Mouse (Mus musculus) midbrain, postnatal 0 days (tissue): ENCODE results near the gene Morf4l1. TPM values are rescaled to one million over a fixed set of nuclear protein-coding genes. Genes with fewer than 3 reads are reported as not detected.
A peak's percentile ranks its signal among the peaks of the same experiment; 100 is the strongest.

Experiments used
- ATAC-seq: fragments of 200-750 bp; cut with Nextera tagmentation; 2 replicates; pipeline ENCODE4 v1.8.0; 2017; ENCODE audit warnings: moderate number of reproducible peaks, mild to moderate bottlenecking, moderate TSS enrichment, moderate library complexity; ENCODE audit not compliant: low FRiP score
- DNase-seq: peaks from one replicate; pipeline ENCODE4 v3.0.0-alpha.2; 2015; ENCODE audit warnings: low spot score
- H3K27ac ChIP-seq: fragments of 300-500 bp; sonication (generic); 2 replicates; pipeline ENCODE4 v1.5.1; 2014; ENCODE audit warnings: low read depth, mild to moderate bottlenecking, low read length, mixed read lengths
- H3K27me3 ChIP-seq: fragments of 300-500 bp; sonication (generic); 2 replicates; pipeline ENCODE4 v1.6.1; 2014; ENCODE audit warnings: low read length, control low read depth, mixed read lengths; ENCODE audit not compliant: insufficient read depth
- H3K36me3 ChIP-seq: fragments of 300-500 bp; sonication (generic); 2 replicates; pipeline ENCODE4 v1.6.1; 2014; ENCODE audit warnings: low read length, control low read depth, mixed read lengths; ENCODE audit not compliant: insufficient read depth
- H3K4me1 ChIP-seq: fragments of 300-500 bp; sonication (generic); 2 replicates; pipeline ENCODE4 v1.6.1; 2014; ENCODE audit warnings: mild to moderate bottlenecking, control low read depth, antibody characterized with exemption, low read length, mixed read lengths; ENCODE audit not compliant: insufficient read depth
- H3K4me2 ChIP-seq: fragments of 300-500 bp; sonication (generic); 2 replicates; pipeline ENCODE4 v1.6.1; 2014; ENCODE audit warnings: low read depth, mild to moderate bottlenecking, low read length, mixed read lengths; ENCODE audit not compliant: poor library complexity, severe bottlenecking
- H3K4me3 ChIP-seq: fragments of 300-500 bp; sonication (generic); 2 replicates; pipeline ENCODE4 v1.5.1; 2014; ENCODE audit warnings: low read depth, mild to moderate bottlenecking, low read length, moderate library complexity
- H3K9ac ChIP-seq: fragments of 300-500 bp; sonication (generic); replicated peaks from 2 replicates; pipeline ENCODE4 v1.6.1; 2014; ENCODE audit warnings: mild to moderate bottlenecking, low read length, moderate library complexity, mixed read lengths; ENCODE audit not compliant: poor library complexity, severe bottlenecking
- H3K9me3 ChIP-seq: fragments of 300-500 bp; sonication (generic); 2 replicates; pipeline ENCODE4 v1.6.1; 2016; ENCODE audit warnings: low read length, control low read depth
- CTCF ChIP-seq: IDR thresholded peaks from 2 replicates; pipeline ENCODE4 v1.5.1; 2016; ENCODE audit warnings: antibody characterized with exemption, mild to moderate bottlenecking
- WGBS: fragments of 180-500 bp; shearing (Covaris S2); extraction: QIAGEN DNeasy Blood & Tissue Kit; methylation state at CpG from one replicate; pipeline ENCODE4 v1.1.7; 2014; 5-methylcytosine and 5-hydroxymethylcytosine counted together
- polyA plus RNA-seq: library from polyadenylated mRNA; unstranded; fragments of >200 nt; fragmentation: Nextera tagmentation; extraction: Ambion mirVana; gene quantifications from 2 replicates; pipeline ENCODE4 v1.2.1, GENCODE M21; 2015
- total RNA-seq: library from RNA; depleted of rRNA; stranded (reverse); fragments of >200 nt; gene quantifications from 2 replicates; pipeline ENCODE4 v1.2.3, GENCODE M21; 2014

The Morf4l1 gene
- total and polyA plus RNA-seq, 2 experiments from 2014 or later: 241 to 652 TPM

GRCm38 (mm10) chr9:90145788-90146187, 31.2 kb upstream of the Morf4l1 start:
- ATAC-seq (no peak), DNase-seq (no peak)
- H3K4me1 ChIP-seq: no peaks in the 10 kb centered on the region

GRCm38 (mm10) chr9:90136678-90136965, 22.0 kb upstream of the Morf4l1 start:
- no peak overlapping the region for H3K4me3 ChIP-seq
- H3K4me1 ChIP-seq: no peaks in the 10 kb centered on the region
- DNase-seq (no peak), ATAC-seq (no peak)
- no peaks in the 10 kb centered on the region for H3K9me3 ChIP-seq
- no peaks in the 10 kb centered on the region for H3K27me3 ChIP-seq
- H3K9ac ChIP-seq: no peak overlapping the region
- no peak overlapping the region for H3K27ac ChIP-seq
- WGBS: 85% methylated on average over 1 of the region's 1 CpGs
- H3K36me3 ChIP-seq: no peaks in the 10 kb centered on the region
- no peak overlapping the region for H3K4me2 ChIP-seq
- no peak for TF ChIP-seq CTCF

More at GRCm38 (mm10) chr9:90145788-90146187, 31.2 kb upstream of the Morf4l1 start:
- Histone ChIP-seq H3K4me3 (no peak overlapping the region), H3K27ac (no peak overlapping the region), H3K27me3 (no peaks in the 10 kb centered on the region), H3K36me3 (no peaks in the 10 kb centered on the region), H3K9me3 (no peaks in the 10 kb centered on the region), H3K4me2 (no peak overlapping the region), H3K9ac (no peak overlapping the region)
- TF ChIP-seq CTCF: no peak
- 45% methylated on average over 2 of the region's 2 CpGs for WGBS

- Histone ChIP-seq H3K36me3 (no peaks in the 10 kb centered on the region), H3K27me3 (no peaks in the 10 kb centered on the region), H3K4me2 (no peak overlapping the region), H3K4me3 (no peak overlapping the region), H3K27ac (no peak overlapping the region), H3K9ac (no peak overlapping the region), H3K4me1 (no peaks in the 10 kb centered on the region), H3K9me3 (no peaks in the 10 kb centered on the region)
- 68% methylated on average over 9 of the region's 9 CpGs for WGBS
- ATAC-seq (peak; percentile 34; the same call in 1 of the 2 replicates), DNase-seq (no peak)
- no peak for TF ChIP-seq CTCF
Observed at GRCm38 (mm10) chr9:90135963-90136677, 21.5 kb upstream of the Morf4l1 start.

- Histone ChIP-seq H3K27ac (no peak overlapping the region), H3K27me3 (no peaks in the 10 kb centered on the region), H3K4me2 (no peak overlapping the region), H3K9ac (no peak overlapping the region), H3K4me3 (no peak overlapping the region), H3K36me3 (no peaks in the 10 kb centered on the region), H3K4me1 (no peaks in the 10 kb centered on the region), H3K9me3 (no peaks in the 10 kb centered on the region)
- 83% methylated on average over 8 of the region's 8 CpGs for WGBS
- DNase-seq (no peak), ATAC-seq (no peak)
- TF ChIP-seq CTCF: peak; percentile 16; the same call in 1 of the 2 replicates
Observed at GRCm38 (mm10) chr9:90135466-90135865, 20.9 kb upstream of the Morf4l1 start.

GRCm38 (mm10) chr9:90133562-90134355, 19.2 kb upstream of the Morf4l1 start:
- H3K36me3 ChIP-seq: no peaks in the 10 kb centered on the region
- ATAC-seq (no peak), DNase-seq (no peak)
- no peak overlapping the region for H3K4me2 ChIP-seq
- H3K4me1 ChIP-seq: no peaks in the 10 kb centered on the region
- WGBS: 72% methylated on average over 7 of the region's 7 CpGs
- no peak overlapping the region for H3K27ac ChIP-seq
- H3K9ac ChIP-seq: no peak overlapping the region
- no peaks in the 10 kb centered on the region for H3K27me3 ChIP-seq
- H3K9me3 ChIP-seq: no peaks in the 10 kb centered on the region
- H3K4me3 ChIP-seq: no peak overlapping the region
- no peak for TF ChIP-seq CTCF

GRCm38 (mm10) chr9:90128636-90129201, 14.1 kb upstream of the Morf4l1 start:
- no peak overlapping the region for H3K27ac ChIP-seq
- WGBS: 89% methylated on average over 6 of the region's 6 CpGs
- no peaks in the 10 kb centered on the region for H3K27me3 ChIP-seq
- H3K9ac ChIP-seq: no peak overlapping the region
- ATAC-seq (no peak), DNase-seq (no peak)
- no peak overlapping the region for H3K4me2 ChIP-seq
- no peak for TF ChIP-seq CTCF
- no peaks in the 10 kb centered on the region for H3K9me3 ChIP-seq
- H3K4me3 ChIP-seq: no peak overlapping the region
- no peaks in the 10 kb centered on the region for H3K36me3 ChIP-seq
- no peaks in the 10 kb centered on the region for H3K4me1 ChIP-seq
